Mouse (Mus musculus) intestine, postnatal 0 days (tissue): ENCODE results near the gene Tmem191c. TPM values are rescaled to one million over a fixed set of nuclear protein-coding genes. Genes with fewer than 3 reads are reported as not detected.
A peak's percentile ranks its signal among the peaks of the same experiment; 100 is the strongest.

Source experiments
- ATAC-seq: fragments of 200-750 bp; cut with Nextera tagmentation; 2 replicates; pipeline ENCODE4 v1.8.0; 2017; ENCODE audit warnings: mild to moderate bottlenecking, moderate TSS enrichment, moderate library complexity
- H3K27ac ChIP-seq: fragments of 300-500 bp; sonication (generic); 2 replicates; pipeline ENCODE4 v1.5.1; 2014; ENCODE audit warnings: mild to moderate bottlenecking, low read depth, low read length, moderate library complexity
- H3K27me3 ChIP-seq: fragments of 300-500 bp; sonication (generic); replicated peaks from 2 replicates; pipeline ENCODE4 v1.6.1; 2014; ENCODE audit warnings: low read length, mixed read lengths; ENCODE audit not compliant: control insufficient read depth, insufficient read depth
- H3K36me3 ChIP-seq: fragments of 300-500 bp; sonication (generic); 2 replicates; pipeline ENCODE4 v1.6.1; 2014; ENCODE audit warnings: mild to moderate bottlenecking, moderate library complexity; ENCODE audit not compliant: control insufficient read depth, insufficient read depth
- H3K4me1 ChIP-seq: fragments of 300-500 bp; sonication (generic); replicated peaks from 2 replicates; pipeline ENCODE4 v1.6.1; 2014; ENCODE audit warnings: antibody characterized with exemption, low read length, mixed read lengths; ENCODE audit not compliant: control insufficient read depth, insufficient read depth
- H3K4me2 ChIP-seq: fragments of 300-500 bp; sonication (generic); replicated peaks from 2 replicates; pipeline ENCODE4 v1.6.1; 2014; ENCODE audit warnings: low read depth, mild to moderate bottlenecking, moderate library complexity
- H3K4me3 ChIP-seq: fragments of 300-500 bp; sonication (generic); 2 replicates; pipeline ENCODE4 v1.5.1; 2014; ENCODE audit warnings: low read depth, low read length
- H3K9ac ChIP-seq: fragments of 300-500 bp; sonication (generic); 2 replicates; pipeline ENCODE4 v1.6.1; 2014; ENCODE audit warnings: mild to moderate bottlenecking, low read depth, low read length
- H3K9me3 ChIP-seq: fragments of 300-500 bp; sonication (generic); 2 replicates; pipeline ENCODE4 v1.6.1; 2016; ENCODE audit warnings: mixed run types; ENCODE audit not compliant: control insufficient read depth
- CTCF ChIP-seq: sonication (generic); IDR thresholded peaks from 2 replicates; pipeline ENCODE4 v1.5.1; 2016; ENCODE audit warnings: low read depth, mild to moderate bottlenecking, control low read depth, antibody characterized with exemption, moderate library complexity
- WGBS: fragments of 180-500 bp; shearing (Covaris S2); extraction: QIAGEN DNeasy Blood & Tissue Kit; methylation state at CpG from one replicate; pipeline ENCODE4 v1.1.7; 2014; 5-methylcytosine and 5-hydroxymethylcytosine counted together
- polyA plus RNA-seq: library from polyadenylated mRNA; unstranded; fragments of >200 nt; fragmentation: Nextera tagmentation; extraction: Ambion mirVana; gene quantifications from 2 replicates; pipeline ENCODE4 v1.2.1, GENCODE M21; 2015

Tmem191c gene
- polyA plus RNA-seq, 1 experiment from 2014 or later, result 4.8 TPM

- H3K27me3 ChIP-seq, result no peaks in the 10 kb centered on the region
- ATAC-seq, result no peak
- TF ChIP-seq CTCF, result no peak
- no peak overlapping the region for H3K9ac ChIP-seq
- H3K9me3 ChIP-seq, result no peaks in the 10 kb centered on the region
- H3K4me1 ChIP-seq, result no peaks in the 10 kb centered on the region
- H3K4me3 ChIP-seq, result no peak overlapping the region
- no peak overlapping the region for H3K4me2 ChIP-seq
- H3K36me3 ChIP-seq, result peaks cover 77% of the 10 kb centered on the region
- H3K27ac ChIP-seq, result no peak overlapping the region
- WGBS, result 91% methylated on average over 5 of the region's 5 CpGs
Measured at GRCm38 (mm10) chr16:17312531-17312930, 36.7 kb downstream of the Tmem191c start.

GRCm38 (mm10) chr16:17316554-17316953, 40.7 kb downstream of the Tmem191c start:
- Histone ChIP-seq H3K4me3 (no peak overlapping the region), H3K4me1 (no peaks in the 10 kb centered on the region), H3K36me3 (peaks cover 60% of the 10 kb centered on the region), H3K27ac (no peak overlapping the region), H3K27me3 (no peaks in the 10 kb centered on the region), H3K9ac (no peak overlapping the region), H3K9me3 (no peaks in the 10 kb centered on the region), H3K4me2 (no peak overlapping the region)
- ATAC-seq, result no peak
- WGBS, result 89% methylated on average over 7 of the region's 7 CpGs
- no peak for TF ChIP-seq CTCF

- no peaks in the 10 kb centered on the region for H3K4me1 ChIP-seq
- 62% methylated on average over 5 of the region's 5 CpGs for WGBS
Measured at GRCm38 (mm10) chr16:17321481-17321880, 45.6 kb downstream of the Tmem191c start.

GRCm38 (mm10) chr16:17324745-17325144, 48.9 kb downstream of the Tmem191c start:
- H3K9me3 ChIP-seq, result no peaks in the 10 kb centered on the region
- H3K4me2 ChIP-seq, result no peak overlapping the region
- ATAC-seq, result no peak
- no peak for TF ChIP-seq CTCF
- no peak overlapping the region for H3K4me3 ChIP-seq
- peaks cover 39% of the 10 kb centered on the region for H3K36me3 ChIP-seq
- no peaks in the 10 kb centered on the region for H3K27me3 ChIP-seq
- WGBS, result 81% methylated on average over 5 of the region's 5 CpGs
- no peak overlapping the region for H3K9ac ChIP-seq
- H3K27ac ChIP-seq, result no peak overlapping the region
- H3K4me1 ChIP-seq, result no peaks in the 10 kb centered on the region

More at GRCm38 (mm10) chr16:17321481-17321880, 45.6 kb downstream of the Tmem191c start:
- Histone ChIP-seq H3K4me3 (no peak overlapping the region), H3K27me3 (no peaks in the 10 kb centered on the region), H3K4me2 (no peak overlapping the region), H3K27ac (no peak overlapping the region), H3K36me3 (peaks cover 60% of the 10 kb centered on the region), H3K9ac (no peak overlapping the region), H3K9me3 (no peaks in the 10 kb centered on the region)
- no peak for ATAC-seq
- no peak for TF ChIP-seq CTCF

- Histone ChIP-seq H3K27ac (no peak overlapping the region), H3K4me1 (no peaks in the 10 kb centered on the region), H3K4me2 (no peak overlapping the region), H3K9me3 (no peaks in the 10 kb centered on the region), H3K4me3 (no peak overlapping the region), H3K27me3 (no peaks in the 10 kb centered on the region), H3K36me3 (peaks cover 39% of the 10 kb centered on the region), H3K9ac (no peak overlapping the region)
- 98% methylated on average over 2 of the region's 2 CpGs for WGBS
- ATAC-seq, result no peak
- no peak for TF ChIP-seq CTCF
Measured at GRCm38 (mm10) chr16:17326064-17326463, 50.2 kb downstream of the Tmem191c start.

- Histone ChIP-seq H3K4me2 (no peak overlapping the region), H3K9ac (no peak overlapping the region), H3K27ac (peak overlapping the region; percentile 21; the same call in 1 of the 2 replicates), H3K4me3 (no peak overlapping the region), H3K27me3 (no peaks in the 10 kb centered on the region), H3K36me3 (peaks cover 13% of the 10 kb centered on the region), H3K9me3 (no peaks in the 10 kb centered on the region), H3K4me1 (no peaks in the 10 kb centered on the region)
- 84% methylated on average over 1 of the region's 1 CpGs for WGBS
- no peak for TF ChIP-seq CTCF
- ATAC-seq, result no peak
Measured at GRCm38 (mm10) chr16:17329848-17330570, 54.1 kb downstream of the Tmem191c start.
